Mouse (Mus musculus) heart, adult 2 months (tissue): ENCODE results near the gene Kcns1.

Experiments used
- CTCF ChIP-seq: fragments of 200-600 bp; IDR thresholded peaks from 2 replicates; pipeline ENCODE4 v1.8.1; 2022; ENCODE audit warnings: antibody characterized with exemption, mild to moderate bottlenecking, moderate library complexity
- EP300 ChIP-seq: fragments of 200-500 bp; IDR thresholded peaks from 2 replicates; pipeline ENCODE4 v1.6.1; 2011; ENCODE audit warnings: low read depth, low read length, control low read depth; ENCODE audit not compliant: insufficient read depth
- POLR2A ChIP-seq: fragments of 200-500 bp; IDR thresholded peaks from 2 replicates; pipeline ENCODE4 v1.6.1; 2011; ENCODE audit warnings: mild to moderate bottlenecking, low read depth, low read length, control low read depth; ENCODE audit not compliant: insufficient read depth

DNA sequence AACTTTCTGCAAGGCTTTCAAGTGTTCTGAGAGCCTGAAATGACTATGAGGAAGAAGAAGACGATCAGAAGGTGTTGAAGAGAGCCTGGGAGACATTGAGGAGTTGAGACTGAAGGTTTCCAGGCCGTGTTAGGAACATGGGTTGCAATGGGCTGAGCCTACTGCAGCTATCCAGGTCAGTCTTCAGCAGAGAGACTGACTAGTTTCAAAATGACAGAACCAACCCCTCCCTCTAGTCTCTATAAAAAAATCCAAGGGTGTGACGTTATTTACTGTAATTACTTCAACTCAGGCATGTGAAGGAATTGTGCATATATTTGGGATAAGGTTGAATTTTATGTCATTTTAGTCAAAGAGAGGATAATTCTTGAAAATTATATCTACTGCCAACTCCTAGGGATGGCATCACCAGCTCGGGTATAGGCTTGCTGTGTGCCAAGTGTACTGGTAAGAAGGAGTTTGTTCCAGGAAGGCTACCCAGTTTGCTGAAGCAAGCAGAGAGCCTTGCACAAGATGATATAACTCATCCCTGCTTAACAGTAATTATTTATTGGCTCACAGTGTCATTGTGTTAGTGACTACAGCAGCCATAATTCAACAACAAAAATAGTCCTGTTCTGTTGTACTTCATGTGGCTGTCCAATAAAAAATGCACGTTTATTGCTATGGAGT, 24.2 kb upstream of the Kcns1 start:
- no peak for TF ChIP-seq CTCF
- no peak for TF ChIP-seq POLR2A
- no peak for TF ChIP-seq EP300
